Mouse (Mus musculus) ovary, postnatal 14 days (tissue): Measurements from ENCODE around the gene Terb1.

Experiments
- DNase-seq: peaks from one replicate; pipeline ENCODE4 v3.0.0; 2022; ENCODE audit warnings: low spot score

Terb1 gene

DNA sequence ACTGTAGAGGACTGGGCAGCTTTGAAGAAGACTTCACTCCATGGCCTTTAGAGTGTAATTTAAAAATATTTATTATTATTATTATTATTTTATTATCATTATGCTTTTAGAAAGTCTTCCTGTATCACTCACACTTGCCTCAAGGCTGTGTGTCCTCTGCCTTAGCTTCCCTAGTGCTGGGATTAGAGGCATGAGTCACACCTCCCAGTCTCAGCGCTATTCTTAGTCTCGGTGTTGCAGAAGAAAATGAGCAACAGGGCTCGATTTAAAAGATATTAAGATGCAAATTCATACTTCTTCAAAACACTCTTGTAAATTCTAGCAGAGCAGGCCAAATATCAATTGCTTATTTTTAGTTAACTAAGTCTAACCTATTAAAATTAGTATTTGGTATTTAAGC lies 60.9 kb downstream of the Terb1 start:
- DNase-seq: no peak

DNA sequence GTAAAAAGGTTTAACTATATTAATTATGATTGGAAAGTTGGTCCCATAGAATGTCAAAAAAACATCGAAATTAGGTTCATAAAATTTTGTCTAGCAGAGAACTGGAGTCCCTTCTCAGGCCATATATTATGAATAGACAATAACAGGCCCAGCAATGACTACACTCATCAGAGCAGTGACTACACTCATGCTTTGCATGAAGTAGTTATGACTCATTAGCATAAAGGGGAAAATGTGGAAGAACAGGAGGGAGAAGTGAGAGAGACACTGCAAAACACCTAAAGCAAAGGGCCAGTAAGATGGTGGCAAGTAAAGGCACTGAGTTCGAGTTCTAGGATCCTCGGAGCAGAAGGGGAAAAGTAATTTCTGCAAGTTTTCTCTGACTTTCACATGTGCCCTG lies 63.7 kb downstream of the Terb1 start:
- DNase-seq: no peak

DNA sequence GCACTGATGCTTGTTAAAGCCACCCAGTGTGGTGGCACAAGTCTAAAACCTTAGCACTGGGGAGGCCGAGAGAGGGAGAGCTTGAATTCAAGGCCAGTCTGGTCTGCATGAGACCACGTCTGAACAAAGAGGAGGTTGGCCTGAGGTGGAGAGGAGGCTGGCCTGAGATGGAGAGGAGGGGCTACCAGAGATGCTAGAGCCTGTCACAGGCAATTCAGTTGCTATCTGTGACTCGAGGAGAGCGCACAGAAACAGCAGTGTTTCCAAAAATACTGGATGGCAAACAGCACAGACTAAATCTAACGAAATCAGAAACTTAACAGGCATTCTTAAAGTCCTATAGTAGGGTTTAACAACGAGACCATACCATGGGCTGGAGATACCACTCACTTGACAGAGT lies 64.5 kb downstream of the Terb1 start:
- no peak for DNase-seq

- no peak for DNase-seq
Observed at GRCm38 (mm10) chr8:104443125-104443679, 66.5 kb downstream of the Terb1 start.

- DNase-seq: peak; percentile 93
Observed at GRCm38 (mm10) chr8:104442299-104443124, 67.2 kb downstream of the Terb1 start, which contains the start of gene Dync1li2. Gene Dync1li2, minus strand, starts transcription at chr8:104443047.

- DNase-seq: no peak
Observed at GRCm38 (mm10) chr8:104441613-104442012, 68.1 kb downstream of the Terb1 start.

DNA sequence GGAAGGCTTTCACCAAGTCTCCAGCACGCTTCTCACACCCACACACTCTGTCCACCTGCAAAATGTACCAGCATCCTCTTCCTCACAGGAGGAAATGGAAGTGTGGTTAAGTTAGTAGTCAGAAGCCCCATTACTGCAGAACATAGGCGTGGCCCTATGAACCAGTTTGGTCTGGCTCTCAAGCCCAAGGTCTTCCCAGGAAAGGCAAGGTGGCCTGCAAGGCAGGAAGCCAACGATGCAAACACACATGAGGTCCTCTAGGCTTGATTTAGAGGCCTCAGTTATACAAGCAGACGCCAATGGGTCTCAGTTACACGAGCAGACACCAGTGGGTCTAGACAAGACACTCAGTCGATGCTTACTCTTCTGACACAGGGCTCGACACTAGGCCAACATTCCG lies 70.2 kb downstream of the Terb1 start:
- no peak for DNase-seq

DNA sequence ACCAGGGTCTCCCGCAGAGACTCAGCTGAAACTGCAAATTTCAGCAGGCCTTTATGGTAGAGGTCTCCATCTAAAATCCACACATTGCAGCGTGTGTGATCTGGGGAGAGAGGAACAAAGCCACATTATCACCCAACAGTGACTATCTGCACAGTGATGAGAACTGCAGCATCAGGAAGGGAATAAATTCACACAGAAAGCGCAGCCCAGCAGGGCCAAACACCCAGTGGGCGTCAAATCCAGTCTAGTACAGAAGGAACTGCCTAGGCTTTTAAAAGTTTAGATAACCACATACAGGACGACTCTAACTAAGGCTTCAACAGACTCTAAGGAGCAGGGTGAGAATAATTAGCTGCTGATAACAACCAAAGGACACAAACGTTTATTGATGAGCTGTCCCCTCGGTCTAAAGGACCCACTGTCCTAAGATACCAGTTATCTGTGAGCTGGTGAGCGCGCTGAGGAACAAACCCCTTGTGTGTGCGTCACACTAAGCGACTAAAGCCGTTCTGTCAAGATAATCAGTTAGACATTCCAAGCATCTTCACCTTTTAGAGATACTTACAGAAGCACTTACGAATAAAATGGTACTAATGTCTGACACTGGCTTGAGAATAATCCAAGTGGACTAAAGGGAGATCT lies 72.1 kb downstream of the Terb1 start:
- no peak for DNase-seq

- DNase-seq: no peak
Observed at GRCm38 (mm10) chr8:104436591-104436990, 73.1 kb downstream of the Terb1 start.

DNA sequence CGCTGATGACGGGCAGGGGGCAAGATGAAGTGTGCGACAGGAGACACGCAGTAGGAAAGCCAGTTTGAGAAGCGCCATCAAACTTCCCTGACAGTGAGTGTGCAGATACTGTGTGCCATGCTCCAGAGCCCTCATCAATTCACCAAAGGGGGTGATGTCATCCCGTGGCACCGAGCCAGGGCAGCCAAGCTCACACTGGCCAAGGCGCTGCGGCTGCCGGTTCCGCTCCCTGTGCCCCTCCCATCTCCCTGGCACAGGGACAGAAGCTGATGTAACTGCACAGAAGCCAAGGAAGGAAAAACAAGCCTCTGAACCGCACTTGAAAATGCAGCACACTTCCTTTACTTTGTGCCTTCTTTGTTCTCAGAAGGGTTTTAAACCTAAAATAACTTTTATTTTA lies 73.7 kb downstream of the Terb1 start:
- peak; percentile 96 for DNase-seq

DNA sequence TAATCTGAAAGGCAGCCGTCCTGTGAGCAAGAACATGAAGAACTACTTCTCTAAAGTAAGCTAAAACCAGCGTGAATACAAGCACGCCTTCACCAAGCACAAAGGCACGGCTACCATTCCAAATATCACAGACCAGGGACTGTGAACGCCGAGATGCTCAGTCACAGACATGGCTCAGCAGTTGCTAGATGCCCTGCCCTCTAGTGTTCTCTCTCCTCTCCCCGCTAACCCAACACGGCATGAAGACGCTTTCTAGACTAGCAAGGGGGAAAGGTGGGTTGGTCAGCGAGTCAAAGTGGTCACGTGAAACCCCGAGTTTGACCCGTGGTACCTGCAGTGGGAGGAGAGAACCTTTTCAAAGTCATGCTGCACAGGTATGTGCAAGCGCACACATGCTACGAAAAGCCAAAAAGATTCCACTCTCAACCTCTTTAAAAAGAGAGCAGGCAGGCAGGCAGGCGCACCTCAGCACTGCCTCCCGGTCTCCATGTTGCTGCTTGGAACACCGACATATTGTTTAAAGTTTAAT lies 74.8 kb downstream of the Terb1 start:
- no peak for DNase-seq

GRCm38 (mm10) chr8:104434275-104434674 lies 75.4 kb downstream of the Terb1 start:
- DNase-seq: peak; percentile 18

GRCm38 (mm10) chr8:104433191-104433842 lies 76.4 kb downstream of the Terb1 start:
- no peak for DNase-seq

DNA sequence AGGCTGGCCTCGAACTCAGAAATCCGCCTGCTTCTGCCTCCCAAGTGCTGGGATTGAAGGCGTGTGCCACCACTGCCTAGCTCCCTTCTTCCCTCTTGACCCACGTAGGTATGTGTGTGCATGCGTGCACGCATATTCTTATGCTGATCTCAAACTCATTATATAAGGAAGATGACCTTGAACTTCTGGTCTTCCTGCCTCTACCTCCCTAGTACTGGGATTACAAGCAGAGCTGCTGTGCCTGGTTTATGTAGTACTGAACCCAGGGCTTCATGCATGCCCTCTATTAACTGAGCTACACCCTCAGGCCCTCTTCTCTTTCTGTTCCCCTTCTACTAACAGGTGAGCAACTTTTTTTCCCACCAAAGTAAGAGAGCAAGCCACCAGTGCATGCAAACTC lies 77.1 kb downstream of the Terb1 start:
- DNase-seq: no peak

GRCm38 (mm10) chr8:104430230-104430629 lies 79.5 kb downstream of the Terb1 start:
- no peak for DNase-seq

DNA sequence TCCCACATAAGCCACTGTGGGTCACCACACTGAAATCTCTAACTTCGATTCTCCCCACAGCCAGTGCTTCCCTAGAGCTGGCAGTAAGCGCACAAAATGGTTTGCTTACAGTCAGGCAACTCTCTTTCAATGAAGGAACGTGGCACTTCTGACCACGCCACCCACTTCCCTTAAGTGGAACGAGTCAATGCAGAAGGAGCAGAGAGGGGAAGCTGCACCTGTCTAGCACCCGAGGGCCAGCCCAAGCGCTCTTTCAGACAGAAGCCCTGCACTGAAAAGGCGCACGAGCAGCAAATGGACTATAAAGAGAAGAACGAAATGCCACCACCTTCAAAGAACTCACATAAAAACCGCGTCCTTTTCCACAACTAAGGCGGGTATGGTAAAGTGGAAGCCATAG lies 82.0 kb downstream of the Terb1 start:
- DNase-seq: no peak

- no peak for DNase-seq
Observed at GRCm38 (mm10) chr8:104422313-104422712, 87.4 kb downstream of the Terb1 start.

GRCm38 (mm10) chr8:104416022-104416421 lies 93.7 kb downstream of the Terb1 start:
- no peak for DNase-seq

GRCm38 (mm10) chr8:104414204-104414603 lies 95.5 kb downstream of the Terb1 start:
- DNase-seq: no peak

DNA sequence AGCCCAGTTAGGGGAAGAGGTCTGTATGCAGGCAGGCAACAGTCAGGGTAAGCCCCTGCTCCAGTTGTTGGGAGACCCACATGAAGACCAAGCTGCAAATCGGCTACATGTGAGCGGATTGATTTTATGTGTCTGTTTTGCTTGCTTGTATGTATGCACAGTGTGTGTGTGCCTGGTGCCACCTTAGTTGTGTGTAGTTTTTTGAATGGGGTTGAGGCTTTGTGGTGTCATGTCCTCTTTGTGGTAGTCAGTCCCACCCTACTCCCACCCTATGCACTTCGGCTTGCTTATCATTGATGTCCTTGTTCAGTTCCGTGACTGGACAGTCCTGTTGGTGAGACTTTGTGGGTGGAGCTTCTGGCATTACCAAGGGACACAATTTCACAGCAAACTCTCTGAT lies 95.9 kb downstream of the Terb1 start:
- no peak for DNase-seq

GRCm38 (mm10) chr8:104412805-104413532 lies 96.7 kb downstream of the Terb1 start:
- DNase-seq: no peak

DNA sequence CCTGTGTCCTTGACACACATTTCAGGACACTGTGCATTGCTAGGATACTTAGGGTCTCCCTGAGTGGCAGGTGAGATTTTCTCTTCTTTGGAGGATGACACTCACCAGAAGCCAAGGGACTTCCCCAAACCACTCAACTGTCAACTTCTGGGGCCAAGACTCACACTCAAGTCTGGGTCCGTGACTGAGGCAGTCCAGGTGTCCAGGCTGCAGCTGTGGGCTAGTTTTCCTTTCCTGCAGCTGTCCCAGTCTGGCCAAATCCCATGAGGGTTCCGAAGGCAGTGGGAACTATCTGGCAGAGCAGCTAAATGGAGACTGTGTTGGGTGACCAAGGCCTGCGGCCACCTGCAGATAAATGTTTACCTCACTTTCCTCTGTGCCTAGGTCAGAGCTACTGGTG lies 97.7 kb downstream of the Terb1 start:
- DNase-seq: no peak
